Mouse (Mus musculus): ENCODE measurements around the gene Crlf3. TPM values are rescaled to one million over a fixed set of nuclear protein-coding genes. Genes with fewer than 3 reads are reported as not detected.
"Not testable (repeated sequence)": the region's sequence is repeated elsewhere in the genome, so short reads cannot be mapped to it uniquely, and the experiment has no call there.

Gene Crlf3
- polyA plus RNA-seq, 1 experiment = 18.0 TPM

DNA sequence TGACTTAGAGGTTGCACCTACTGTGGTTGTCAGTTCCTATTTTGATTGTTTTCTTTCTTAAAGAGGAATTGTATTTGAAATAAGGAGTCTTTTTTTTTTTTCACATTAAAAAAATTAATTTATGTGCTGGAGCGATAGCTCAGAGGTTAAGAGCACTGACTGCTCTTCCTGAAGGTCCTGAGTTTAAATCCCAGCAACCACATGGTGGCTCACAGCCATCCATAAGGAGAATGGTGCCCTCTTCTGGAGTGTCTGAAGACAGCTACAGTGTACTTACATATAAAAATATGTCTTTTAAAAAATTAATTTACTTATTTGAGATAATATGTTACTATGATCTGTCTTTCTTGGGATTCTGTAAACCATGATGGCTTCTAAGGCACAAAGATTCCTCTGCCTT lies 61.0 kb downstream of the Crlf3 start:
- TF ChIP-seq CEBPB (IDR thresholded peaks at IDR 0.05; ENCODE audit: low read depth) = no peak
- no peak overlapping the region for H3ac ChIP-seq (ENCODE audit: control insufficient read depth, insufficient read length, low read depth)
- no peaks in the 10 kb centered on the region for H3K79me3 ChIP-seq (ENCODE audit: low read depth)
- H3K27me3 ChIP-seq (ENCODE audit: control insufficient read depth, insufficient read depth, insufficient read length) = no peaks in the 10 kb centered on the region
- H3K4me3 ChIP-seq (ENCODE audit: insufficient read depth, poor library complexity, severe bottlenecking) = no peak overlapping the region
- no peaks in the 10 kb centered on the region for H3K79me2 ChIP-seq (ENCODE audit: control insufficient read depth, insufficient read depth)
- H3K36me3 ChIP-seq (ENCODE audit: control insufficient read depth, insufficient read depth) = peaks cover 90% of the 10 kb centered on the region

GRCm38 (mm10) chr11:80016533-80016932 lies 64.3 kb downstream of the Crlf3 start:
- H3K36me3 ChIP-seq (ENCODE audit: control insufficient read depth, insufficient read depth) = peaks cover 90% of the 10 kb centered on the region
- not testable (repeated sequence) for H3ac ChIP-seq (ENCODE audit: control insufficient read depth, insufficient read length, low read depth); H3K79me3 ChIP-seq (ENCODE audit: low read depth); H3K27me3 ChIP-seq (ENCODE audit: control insufficient read depth, insufficient read depth, insufficient read length); H3K79me2 ChIP-seq (ENCODE audit: control insufficient read depth, insufficient read depth); H3K4me3 ChIP-seq (ENCODE audit: insufficient read depth, poor library complexity, severe bottlenecking)

Other genes with a start within 250 kb of the Crlf3 start
- gene Utp6, start 118.6 kb downstream of the Crlf3 start, polyA plus RNA-seq (2012; fragmentation: generic; extraction: Trizol) = 23.5 TPM
- 11.4 TPM for gene Suz12, start 87.9 kb downstream of the Crlf3 start, polyA plus RNA-seq (2012; fragmentation: generic; extraction: Trizol)
- 1.9 TPM for gene Atad5, start 8.4 kb upstream of the Crlf3 start, polyA plus RNA-seq (2012; fragmentation: generic; extraction: Trizol)
- gene Tefm, start 61.2 kb upstream of the Crlf3 start, polyA plus RNA-seq (2012; fragmentation: generic; extraction: Trizol) = 11.5 TPM
- gene Adap2, start 73.1 kb upstream of the Crlf3 start, polyA plus RNA-seq (2012; fragmentation: generic; extraction: Trizol) = 0.04 TPM
- 3.6 TPM for gene Rnf135, start 102.9 kb upstream of the Crlf3 start, polyA plus RNA-seq (2012; fragmentation: generic; extraction: Trizol)
- 15.8 TPM for gene Rhot1, start 128.0 kb upstream of the Crlf3 start, polyA plus RNA-seq (2012; fragmentation: generic; extraction: Trizol)
- gene Rhbdl3, start 219.9 kb upstream of the Crlf3 start, polyA plus RNA-seq (2012; fragmentation: generic; extraction: Trizol) = 0.22 TPM

Measured in C2C12 (cell line).